Mouse (Mus musculus): Measurements from ENCODE around the gene Zfp219.

DNA sequence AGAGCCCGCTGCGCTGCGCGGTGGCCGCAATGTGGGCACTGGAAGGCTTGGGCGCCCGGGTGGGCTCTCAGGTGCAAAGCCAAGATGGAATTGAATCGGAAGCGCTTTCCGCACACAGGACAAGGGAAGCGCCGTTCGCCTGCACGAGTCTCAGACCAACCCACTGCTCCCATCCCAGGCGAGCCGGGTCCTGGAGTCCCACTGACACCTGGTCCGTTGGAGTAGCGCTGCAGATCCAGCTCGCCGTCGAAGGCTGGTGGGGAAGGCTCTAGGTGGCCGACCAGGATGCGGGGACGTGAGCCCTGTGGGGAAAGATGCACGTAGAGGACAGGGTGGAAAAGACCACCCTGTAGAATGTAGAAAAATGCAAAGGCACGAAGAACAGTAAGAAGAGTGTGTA, 11.2 kb downstream of the Zfp219 start:
- TF ChIP-seq POLR2A (IDR thresholded peaks at IDR 0.05; ENCODE audit: borderline replicate concordance, low read depth, low read length) (no peak), CTCF (IDR thresholded peaks at IDR 0.05; ENCODE audit: low read depth, low read length) (no peak)

Data from bone marrow macrophage, adult 2 months (primary cell).